Mouse (Mus musculus): Measurements from ENCODE around the gene Olfr1555-ps1. TPM values are rescaled to one million over a fixed set of nuclear protein-coding genes. Genes with fewer than 3 reads are reported as not detected.
"Not testable (repeated sequence)": the region's sequence is repeated elsewhere in the genome, so short reads cannot be mapped to it uniquely, and the experiment has no call there.

The Olfr1555-ps1 gene
- polyA plus RNA-seq (2015; fragmentation: Nextera tagmentation; extraction: Ambion mirVana) = 0.04 and 0.06 TPM in 2 replicates

GRCm38 (mm10) chr19:12170062-12170599, at the start of gene Olfr1555-ps1:
Olfr1555-ps1 (minus strand) TSS chr19:12170112.
- not testable (repeated sequence) for H3K4me1 ChIP-seq; H3K9ac ChIP-seq; H3K4me2 ChIP-seq; H3K27ac ChIP-seq; H3K9me3 ChIP-seq; H3K27me3 ChIP-seq (replicated peaks); ATAC-seq (ENCODE audit: insufficient read depth, low FRiP score, low read depth); H3K36me3 ChIP-seq; H3K4me3 ChIP-seq (replicated peaks)
- WGBS = 10% methylated on average over 1 of the region's 1 CpGs

GRCm38 (mm10) chr19:12200334-12200733, 30.4 kb upstream of the Olfr1555-ps1 start, which contains the start of gene Olfr1431:
Olfr1431 (plus strand) TSS chr19:12200634.
- no peak for ATAC-seq (ENCODE audit: insufficient read depth, low FRiP score, low read depth)
- no peaks in the 10 kb centered on the region for H3K4me1 ChIP-seq
- no peak within 1 kb of the TSS for H3K27ac ChIP-seq
- 78% methylated on average over 1 of the region's 1 CpGs for WGBS
- no peak within 1 kb of the TSS for H3K9ac ChIP-seq
- no peak within 1 kb of the TSS for H3K4me3 ChIP-seq (replicated peaks)
- H3K27me3 ChIP-seq (replicated peaks) = no peaks in the 10 kb centered on the region
- H3K36me3 ChIP-seq = no peaks in the 10 kb centered on the region
- no peaks in the 10 kb centered on the region for H3K9me3 ChIP-seq
- no peak within 1 kb of the TSS for H3K4me2 ChIP-seq

- ATAC-seq (ENCODE audit: insufficient read depth, low FRiP score, low read depth); H3K4me2 ChIP-seq; H3K9ac ChIP-seq; H3K36me3 ChIP-seq; H3K27me3 ChIP-seq (replicated peaks); H3K4me3 ChIP-seq (replicated peaks); H3K9me3 ChIP-seq; H3K27ac ChIP-seq; H3K4me1 ChIP-seq: not testable (repeated sequence)
- WGBS = 81% methylated on average over 4 of the region's 4 CpGs
Measured at GRCm38 (mm10) chr19:12199076-12199475, 29.2 kb upstream of the Olfr1555-ps1 start.

GRCm38 (mm10) chr19:12175431-12175830, 5.5 kb upstream of the Olfr1555-ps1 start:
- ATAC-seq (ENCODE audit: insufficient read depth, low FRiP score, low read depth); H3K36me3 ChIP-seq; H3K4me2 ChIP-seq; H3K9me3 ChIP-seq; H3K27me3 ChIP-seq (replicated peaks); H3K9ac ChIP-seq; H3K4me3 ChIP-seq (replicated peaks); H3K4me1 ChIP-seq; H3K27ac ChIP-seq: not testable (repeated sequence)
- WGBS = 66% methylated on average over 5 of the region's 5 CpGs

- no peak for ATAC-seq (ENCODE audit: insufficient read depth, low FRiP score, low read depth)
Measured at GRCm38 (mm10) chr19:12145452-12145851, 24.5 kb downstream of the Olfr1555-ps1 start.

GRCm38 (mm10) chr19:12143356-12143755, 26.6 kb downstream of the Olfr1555-ps1 start:
- 57% methylated on average over 1 of the region's 1 CpGs for WGBS
- Histone ChIP-seq H3K9me3 (no peaks in the 10 kb centered on the region), H3K4me3 (replicated peaks) (no peak overlapping the region), H3K4me1 (no peaks in the 10 kb centered on the region), H3K27ac (no peak overlapping the region), H3K4me2 (no peak overlapping the region), H3K36me3 (no peaks in the 10 kb centered on the region), H3K9ac (no peak overlapping the region), H3K27me3 (replicated peaks) (no peaks in the 10 kb centered on the region)
- no peak for ATAC-seq (ENCODE audit: insufficient read depth, low FRiP score, low read depth)

More at GRCm38 (mm10) chr19:12145452-12145851, 24.5 kb downstream of the Olfr1555-ps1 start:
- Histone ChIP-seq H3K27ac (no peak overlapping the region), H3K4me1 (no peaks in the 10 kb centered on the region), H3K36me3 (no peaks in the 10 kb centered on the region), H3K9me3 (no peaks in the 10 kb centered on the region), H3K4me2 (no peak overlapping the region), H3K4me3 (replicated peaks) (no peak overlapping the region), H3K27me3 (replicated peaks) (no peaks in the 10 kb centered on the region), H3K9ac (no peak overlapping the region)
- WGBS = 78% methylated on average over 3 of the region's 3 CpGs

DNA sequence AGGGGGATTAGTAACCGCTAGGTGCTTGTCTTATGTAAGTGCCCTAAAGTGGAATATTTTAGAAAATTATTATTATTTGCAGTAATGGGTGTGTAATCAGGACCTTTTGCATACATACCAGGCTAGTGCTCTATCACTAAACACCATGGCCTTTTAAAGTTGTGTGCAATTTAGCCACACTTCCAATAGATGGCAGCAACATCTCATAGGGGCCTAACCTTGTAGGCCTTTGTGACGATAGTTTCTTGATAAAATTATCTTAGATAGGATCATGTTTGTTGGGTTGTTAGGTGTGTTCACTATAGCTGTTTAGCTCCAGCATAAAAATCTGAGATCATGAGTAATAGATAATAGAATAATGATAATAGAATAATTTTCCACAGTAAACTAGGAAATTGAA, 35.6 kb downstream of the Olfr1555-ps1 start:
- Histone ChIP-seq H3K4me1 (no peaks in the 10 kb centered on the region), H3K4me2 (no peak overlapping the region), H3K9ac (no peak overlapping the region), H3K36me3 (no peaks in the 10 kb centered on the region), H3K9me3 (no peaks in the 10 kb centered on the region), H3K4me3 (replicated peaks) (no peak overlapping the region), H3K27me3 (replicated peaks) (no peaks in the 10 kb centered on the region), H3K27ac (no peak overlapping the region)
- no peak for ATAC-seq (ENCODE audit: insufficient read depth, low FRiP score, low read depth)
- WGBS = 26% methylated on average over 2 of the region's 2 CpGs

GRCm38 (mm10) chr19:12123103-12123502, 46.8 kb downstream of the Olfr1555-ps1 start, which contains the start of gene Olfr76:
Olfr76 (minus strand) TSS chr19:12123203.
- H3K4me2 ChIP-seq = no peak within 1 kb of the TSS
- H3K27me3 ChIP-seq (replicated peaks) = no peaks in the 10 kb centered on the region
- H3K4me1 ChIP-seq = no peaks in the 10 kb centered on the region
- H3K9ac ChIP-seq = no peak within 1 kb of the TSS
- no peaks in the 10 kb centered on the region for H3K9me3 ChIP-seq
- ATAC-seq (ENCODE audit: insufficient read depth, low FRiP score, low read depth) = no peak
- WGBS = 77% methylated on average over 3 of the region's 3 CpGs
- no peak within 1 kb of the TSS for H3K27ac ChIP-seq
- H3K36me3 ChIP-seq = no peaks in the 10 kb centered on the region
- no peak within 1 kb of the TSS for H3K4me3 ChIP-seq (replicated peaks)

DNA sequence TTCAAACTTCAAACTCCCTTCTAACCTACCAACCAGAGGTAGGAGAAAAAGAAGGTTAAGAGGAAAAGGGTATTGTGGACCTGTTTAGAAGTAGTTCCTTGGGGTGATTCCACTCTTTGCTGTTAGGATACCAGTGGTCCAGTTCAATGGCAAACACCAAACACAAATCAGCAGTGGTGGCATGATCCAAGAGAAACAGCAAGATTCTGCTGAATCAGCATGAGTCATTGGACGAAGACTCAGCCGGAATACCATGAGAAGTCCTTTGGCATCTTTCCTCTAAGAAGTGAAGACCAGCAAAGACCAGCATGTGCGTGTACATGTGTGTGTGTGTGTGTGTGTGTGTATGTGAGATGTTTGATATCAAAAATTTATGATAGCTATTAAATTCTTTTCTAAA, 53.4 kb downstream of the Olfr1555-ps1 start:
- H3K4me3 ChIP-seq (replicated peaks) = no peak overlapping the region
- no peak for ATAC-seq (ENCODE audit: insufficient read depth, low FRiP score, low read depth)
- H3K27ac ChIP-seq = no peak overlapping the region
- 90% methylated on average over 3 of the region's 3 CpGs for WGBS
- H3K9ac ChIP-seq = no peak overlapping the region
- H3K36me3 ChIP-seq = no peaks in the 10 kb centered on the region
- no peaks in the 10 kb centered on the region for H3K4me1 ChIP-seq
- no peaks in the 10 kb centered on the region for H3K9me3 ChIP-seq
- H3K27me3 ChIP-seq (replicated peaks) = no peaks in the 10 kb centered on the region
- no peak overlapping the region for H3K4me2 ChIP-seq

- no peak within 1 kb of the TSS for H3K4me2 ChIP-seq
- no peak within 1 kb of the TSS for H3K9ac ChIP-seq
- no peaks in the 10 kb centered on the region for H3K9me3 ChIP-seq
- no peaks in the 10 kb centered on the region for H3K27me3 ChIP-seq (replicated peaks)
- no peak for ATAC-seq (ENCODE audit: insufficient read depth, low FRiP score, low read depth)
- no peaks in the 10 kb centered on the region for H3K36me3 ChIP-seq
- H3K27ac ChIP-seq = no peak within 1 kb of the TSS
- WGBS = 75% methylated on average over 1 of the region's 1 CpGs
- H3K4me1 ChIP-seq = no peaks in the 10 kb centered on the region
- no peak within 1 kb of the TSS for H3K4me3 ChIP-seq (replicated peaks)
Measured at GRCm38 (mm10) chr19:12115797-12116196, 54.1 kb downstream of the Olfr1555-ps1 start, which contains the start of gene Olfr1428. Olfr1428 (minus strand) TSS chr19:12115897.
